Mouse (Mus musculus): Measurements from ENCODE around the gene Mybpc1. TPM values are rescaled to one million over a fixed set of nuclear protein-coding genes. Genes with fewer than 3 reads are reported as not detected.
"Not testable (repeated sequence)": the region's sequence is repeated elsewhere in the genome, so short reads cannot be mapped to it uniquely, and the experiment has no call there.

Mybpc1 gene
- total RNA-seq, 2 experiments from 2014 or later = 0.37 to 0.75 TPM

- no peak for DNase-seq
Observed at GRCm38 (mm10) chr10:88550225-88550624, 54.7 kb downstream of the Mybpc1 start.

GRCm38 (mm10) chr10:88547635-88548034 is 57.3 kb downstream of the Mybpc1 start:
- DNase-seq = no peak

GRCm38 (mm10) chr10:88530631-88531030 is 74.3 kb downstream of the Mybpc1 start:
- no peak for DNase-seq

- no peak for DNase-seq
Observed at GRCm38 (mm10) chr10:88524016-88524415, 80.9 kb downstream of the Mybpc1 start.

- DNase-seq = no peak
Observed at GRCm38 (mm10) chr10:88523212-88523611, 81.7 kb downstream of the Mybpc1 start.

- no peak for DNase-seq
Observed at GRCm38 (mm10) chr10:88522795-88523194, 82.2 kb downstream of the Mybpc1 start.

- not testable (repeated sequence) for DNase-seq
Observed at GRCm38 (mm10) chr10:88515049-88515448, 89.9 kb downstream of the Mybpc1 start.

GRCm38 (mm10) chr10:88514495-88514894 is 90.5 kb downstream of the Mybpc1 start:
- DNase-seq = peak; percentile 67 to 73

- no peak for DNase-seq
Observed at GRCm38 (mm10) chr10:88513574-88514135, 91.3 kb downstream of the Mybpc1 start.

- no peak for DNase-seq
Observed at GRCm38 (mm10) chr10:88511355-88511754, 93.6 kb downstream of the Mybpc1 start.

GRCm38 (mm10) chr10:88510503-88511271 is 94.3 kb downstream of the Mybpc1 start:
- DNase-seq = peak; percentile 81 to 86

- no peak for DNase-seq
Observed at GRCm38 (mm10) chr10:88507691-88508143, 97.2 kb downstream of the Mybpc1 start.

- DNase-seq = no peak
Observed at GRCm38 (mm10) chr10:88505256-88505655, 99.7 kb downstream of the Mybpc1 start.

- no peak for DNase-seq
Observed at GRCm38 (mm10) chr10:88504481-88504880, 100.5 kb downstream of the Mybpc1 start.

GRCm38 (mm10) chr10:88503421-88504314 is 101.3 kb downstream of the Mybpc1 start, which contains the start of gene Chpt1:
Gene Chpt1, minus strand, starts transcription at chr10:88504073.
- peak; percentile 91 to 93 for DNase-seq

- DNase-seq = no peak
Observed at GRCm38 (mm10) chr10:88502919-88503318, 102.0 kb downstream of the Mybpc1 start.

- peak; percentile 39 to 60 for DNase-seq
Observed at GRCm38 (mm10) chr10:88501886-88502765, 102.8 kb downstream of the Mybpc1 start.

GRCm38 (mm10) chr10:88501370-88501769 is 103.6 kb downstream of the Mybpc1 start:
- no peak for DNase-seq

- DNase-seq = no peak
Observed at GRCm38 (mm10) chr10:88499993-88500392, 105.0 kb downstream of the Mybpc1 start.

GRCm38 (mm10) chr10:88496864-88497564 is 107.9 kb downstream of the Mybpc1 start:
- DNase-seq = no peak

All from heart, adult 18-20 months (tissue).